Mouse (Mus musculus): ENCODE results near the gene Ypel1. TPM values are rescaled to one million over a fixed set of nuclear protein-coding genes. Genes with fewer than 3 reads are reported as not detected.

Ypel1 gene
- total and polyA plus RNA-seq, 2 experiments from 2014 or later = 41.9 to 66.8 TPM

DNA sequence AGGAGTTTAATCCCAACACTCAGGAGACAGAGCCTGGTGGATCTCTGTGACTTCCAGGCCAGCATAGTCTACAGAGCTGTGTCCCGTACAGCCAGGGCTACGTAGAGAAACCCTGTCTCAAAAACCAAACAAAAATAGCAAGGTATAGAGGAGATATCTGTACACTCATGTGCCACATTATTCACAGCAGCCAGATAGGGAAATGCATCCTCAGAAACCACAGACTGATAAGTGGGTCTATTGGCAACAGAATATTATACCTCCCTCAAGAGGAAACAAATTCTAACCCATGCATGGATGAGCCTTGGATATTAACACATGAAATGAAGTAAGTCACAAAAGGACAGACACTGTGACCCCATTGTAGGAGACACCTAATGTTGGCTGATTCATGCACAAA lies 1.9 kb upstream of the Ypel1 start:
- TF ChIP-seq CTCF (IDR thresholded peaks at IDR 0.05; ENCODE audit: low read depth) = no peak
- Histone ChIP-seq H3K27ac (no peak overlapping the region), H3K4me3 (ENCODE audit: low read length) (no peak overlapping the region), H3K9me3 (ENCODE audit: low read length) (no peaks in the 10 kb centered on the region), H3K4me1 (ENCODE audit: insufficient read depth, low read length) (no peaks in the 10 kb centered on the region), H3K9ac (replicated peaks; ENCODE audit: low read length) (no peak overlapping the region), H3K27me3 (ENCODE audit: insufficient read depth, low read length) (no peaks in the 10 kb centered on the region), H3K4me2 (ENCODE audit: low read depth, low read length) (no peak overlapping the region), H3K36me3 (ENCODE audit: insufficient read depth, low read length) (no peaks in the 10 kb centered on the region)
- WGBS = 83% methylated on average over 2 of the region's 2 CpGs
- ATAC-seq (no peak), DNase-seq (ENCODE audit: low spot score) (no peak)

GRCm38 (mm10) chr16:17070716-17071115 lies 1.2 kb downstream of the Ypel1 start:
- no peak for ATAC-seq
- peak overlapping the region; percentile 74 for H3K4me2 ChIP-seq (ENCODE audit: low read depth, low read length)
- no peak overlapping the region for H3K27ac ChIP-seq

GRCm38 (mm10) chr16:17073000-17073399 lies 3.5 kb downstream of the Ypel1 start:
- WGBS = 90% methylated on average over 7 of the region's 7 CpGs
- Histone ChIP-seq H3K4me2 (ENCODE audit: low read depth, low read length) (no peak overlapping the region), H3K4me3 (ENCODE audit: low read length) (no peak overlapping the region), H3K27ac (no peak overlapping the region), H3K9me3 (ENCODE audit: low read length) (no peaks in the 10 kb centered on the region), H3K4me1 (ENCODE audit: insufficient read depth, low read length) (no peaks in the 10 kb centered on the region), H3K27me3 (ENCODE audit: insufficient read depth, low read length) (no peaks in the 10 kb centered on the region), H3K36me3 (ENCODE audit: insufficient read depth, low read length) (peaks cover 7% of the 10 kb centered on the region; the same call in 1 of the 2 replicates), H3K9ac (replicated peaks; ENCODE audit: low read length) (no peak overlapping the region)
- TF ChIP-seq CTCF (IDR thresholded peaks at IDR 0.05; ENCODE audit: low read depth) = no peak
- no peak for ATAC-seq
- no peak for DNase-seq (ENCODE audit: low spot score)

More at GRCm38 (mm10) chr16:17070716-17071115, 1.2 kb downstream of the Ypel1 start:
- 40% methylated on average over 6 of the region's 6 CpGs for WGBS
- no peaks in the 10 kb centered on the region for H3K9me3 ChIP-seq (ENCODE audit: low read length)
- peaks cover 7% of the 10 kb centered on the region; the same call in 1 of the 2 replicates for H3K36me3 ChIP-seq (ENCODE audit: insufficient read depth, low read length)
- no peak for TF ChIP-seq CTCF (IDR thresholded peaks at IDR 0.05; ENCODE audit: low read depth)
- peak overlapping the region; percentile 74 for H3K9ac ChIP-seq (replicated peaks; ENCODE audit: low read length)
- no peaks in the 10 kb centered on the region for H3K4me1 ChIP-seq (ENCODE audit: insufficient read depth, low read length)
- no peak for DNase-seq (ENCODE audit: low spot score)
- H3K4me3 ChIP-seq (ENCODE audit: low read length) = peak overlapping the region; percentile 84
- no peaks in the 10 kb centered on the region for H3K27me3 ChIP-seq (ENCODE audit: insufficient read depth, low read length)

GRCm38 (mm10) chr16:17076301-17076700 lies 6.8 kb downstream of the Ypel1 start:
- WGBS = 95% methylated on average over 2 of the region's 2 CpGs
- no peak for DNase-seq (ENCODE audit: low spot score)
- H3K27me3 ChIP-seq (ENCODE audit: insufficient read depth, low read length) = no peaks in the 10 kb centered on the region
- no peaks in the 10 kb centered on the region for H3K4me1 ChIP-seq (ENCODE audit: insufficient read depth, low read length)
- peaks cover 7% of the 10 kb centered on the region; the same call in 1 of the 2 replicates for H3K36me3 ChIP-seq (ENCODE audit: insufficient read depth, low read length)
- no peaks in the 10 kb centered on the region for H3K9me3 ChIP-seq (ENCODE audit: low read length)
- H3K27ac ChIP-seq = no peak overlapping the region
- no peak overlapping the region for H3K4me2 ChIP-seq (ENCODE audit: low read depth, low read length)
- no peak overlapping the region for H3K9ac ChIP-seq (replicated peaks; ENCODE audit: low read length)
- 0 out of 2 replicates have a peak, but pooled peaks have one; percentile 27 for TF ChIP-seq CTCF (IDR thresholded peaks at IDR 0.05; ENCODE audit: low read depth)
- no peak overlapping the region for H3K4me3 ChIP-seq (ENCODE audit: low read length)
- no peak for ATAC-seq

- H3K4me3 ChIP-seq (ENCODE audit: low read length) = no peak overlapping the region
- no peaks in the 10 kb centered on the region for H3K9me3 ChIP-seq (ENCODE audit: low read length)
- H3K27me3 ChIP-seq (ENCODE audit: insufficient read depth, low read length) = no peaks in the 10 kb centered on the region
- no peak for ATAC-seq
- peaks cover 7% of the 10 kb centered on the region; the same call in 1 of the 2 replicates for H3K36me3 ChIP-seq (ENCODE audit: insufficient read depth, low read length)
- H3K9ac ChIP-seq (replicated peaks; ENCODE audit: low read length) = no peak overlapping the region
- TF ChIP-seq CTCF (IDR thresholded peaks at IDR 0.05; ENCODE audit: low read depth) = no peak
- DNase-seq (ENCODE audit: low spot score) = no peak
- H3K27ac ChIP-seq = no peak overlapping the region
- H3K4me1 ChIP-seq (ENCODE audit: insufficient read depth, low read length) = no peaks in the 10 kb centered on the region
- no peak overlapping the region for H3K4me2 ChIP-seq (ENCODE audit: low read depth, low read length)
Observed at GRCm38 (mm10) chr16:17076869-17077268, 7.4 kb downstream of the Ypel1 start.

DNA sequence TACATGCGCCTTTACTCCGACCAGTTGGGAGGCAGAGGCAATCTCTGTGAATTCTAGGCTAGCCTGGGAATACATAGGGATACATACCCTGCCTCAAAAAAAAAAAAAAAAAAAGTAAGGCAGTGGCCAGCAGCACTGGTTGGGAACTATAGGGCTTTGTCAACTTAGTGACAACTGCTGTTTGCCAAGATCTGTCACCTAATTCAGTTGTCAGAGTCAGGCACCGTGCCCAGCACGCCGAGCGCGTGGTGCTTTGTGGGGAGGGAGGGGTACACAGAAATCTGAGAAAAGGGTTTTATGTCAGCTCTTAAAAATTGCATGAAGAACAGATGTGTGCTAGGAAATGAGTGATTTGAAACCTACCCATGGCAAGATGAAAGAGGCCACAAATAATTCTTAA lies 8.6 kb downstream of the Ypel1 start:
- DNase-seq (ENCODE audit: low spot score) = peak; percentile 37

DNA sequence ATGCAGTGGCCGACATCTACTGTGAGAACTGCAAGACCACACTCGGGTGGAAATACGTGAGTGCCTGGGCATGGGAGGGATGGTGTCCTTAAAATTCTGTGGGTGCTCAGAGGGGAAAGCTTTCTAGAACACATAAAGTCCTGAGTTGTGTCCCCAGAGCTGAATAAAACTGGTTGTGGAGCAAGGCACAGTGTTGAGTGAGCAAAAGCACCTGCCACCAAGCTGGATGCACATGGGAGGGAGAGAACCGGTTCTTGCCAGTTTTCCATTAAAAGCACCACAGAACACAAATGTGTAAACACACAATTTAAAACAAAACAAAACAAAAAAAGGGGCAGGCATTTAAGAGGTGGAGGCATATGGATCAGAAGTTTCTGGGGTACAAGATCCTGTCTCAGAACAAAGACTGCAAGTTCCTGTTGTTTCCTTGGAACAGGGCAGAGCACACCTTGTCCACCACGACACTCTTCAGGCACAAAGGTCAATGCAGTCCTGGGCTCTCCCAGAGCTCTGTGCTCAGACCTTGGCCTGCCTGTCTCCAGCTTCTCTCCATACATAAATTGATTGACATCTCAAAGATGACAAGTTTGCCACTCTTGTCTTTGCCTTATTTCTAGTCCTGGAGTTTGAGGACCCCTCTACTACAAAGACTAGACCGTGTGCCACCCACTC lies 12.8 kb downstream of the Ypel1 start:
- H3K9me3 ChIP-seq (ENCODE audit: low read length) = no peaks in the 10 kb centered on the region
- 92% methylated on average over 6 of the region's 6 CpGs for WGBS
- no peak overlapping the region for H3K4me2 ChIP-seq (ENCODE audit: low read depth, low read length)
- no peak for TF ChIP-seq CTCF (IDR thresholded peaks at IDR 0.05; ENCODE audit: low read depth)
- H3K27me3 ChIP-seq (ENCODE audit: insufficient read depth, low read length) = no peaks in the 10 kb centered on the region
- ATAC-seq (no peak), DNase-seq (ENCODE audit: low spot score) (no peak)
- no peaks in the 10 kb centered on the region for H3K4me1 ChIP-seq (ENCODE audit: insufficient read depth, low read length)
- H3K9ac ChIP-seq (replicated peaks; ENCODE audit: low read length) = no peak overlapping the region
- H3K36me3 ChIP-seq (ENCODE audit: insufficient read depth, low read length) = peaks cover 35% of the 10 kb centered on the region; the same call in 1 of the 2 replicates
- no peak overlapping the region for H3K27ac ChIP-seq
- no peak overlapping the region for H3K4me3 ChIP-seq (ENCODE audit: low read length)

More for the DNA sequence above, 8.6 kb downstream of the Ypel1 start:
- ATAC-seq = no peak
- Histone ChIP-seq H3K27me3 (ENCODE audit: insufficient read depth, low read length) (no peaks in the 10 kb centered on the region), H3K4me1 (ENCODE audit: insufficient read depth, low read length) (no peaks in the 10 kb centered on the region), H3K9ac (replicated peaks; ENCODE audit: low read length) (no peak overlapping the region), H3K9me3 (ENCODE audit: low read length) (no peaks in the 10 kb centered on the region), H3K4me3 (ENCODE audit: low read length) (no peak overlapping the region), H3K4me2 (ENCODE audit: low read depth, low read length) (no peak overlapping the region), H3K36me3 (ENCODE audit: insufficient read depth, low read length) (peaks cover 14% of the 10 kb centered on the region; the same call in 1 of the 2 replicates), H3K27ac (no peak overlapping the region)
- TF ChIP-seq CTCF (IDR thresholded peaks at IDR 0.05; ENCODE audit: low read depth) = no peak
- WGBS = 57% methylated on average over 7 of the region's 7 CpGs

Data from hindbrain, postnatal 0 days (tissue).